Mouse (Mus musculus) lung, postnatal 0 days (tissue): ENCODE measurements around the gene Syt13. TPM values are rescaled to one million over a fixed set of nuclear protein-coding genes. Genes with fewer than 3 reads are reported as not detected.

Source experiments
- ATAC-seq: fragments of 200-750 bp; cut with Nextera tagmentation; 2 replicates; pipeline ENCODE4 v1.8.0; 2017; ENCODE audit warnings: moderate library complexity
- DNase-seq: peaks from one replicate; pipeline ENCODE4 v3.0.0-alpha.2; 2016; ENCODE audit warnings: low spot score
- H3K27ac ChIP-seq: fragments of 300-500 bp; sonication (generic); 2 replicates; pipeline ENCODE4 v1.5.1; 2014; ENCODE audit warnings: antibody characterized with exemption, mild to moderate bottlenecking, low read length, mixed read lengths
- H3K27me3 ChIP-seq: fragments of 300-500 bp; sonication (generic); replicated peaks from 2 replicates; pipeline ENCODE4 v1.6.1; 2014; ENCODE audit warnings: low read length, mixed read lengths; ENCODE audit not compliant: insufficient read depth
- H3K36me3 ChIP-seq: fragments of 300-500 bp; sonication (generic); 2 replicates; pipeline ENCODE4 v1.6.1; 2014; ENCODE audit warnings: low read length, mixed read lengths; ENCODE audit not compliant: insufficient read depth
- H3K4me1 ChIP-seq: fragments of 300-500 bp; sonication (generic); 2 replicates; pipeline ENCODE4 v1.6.1; 2014; ENCODE audit warnings: antibody characterized with exemption, low read depth, low read length, mixed read lengths; ENCODE audit not compliant: insufficient read depth
- H3K4me2 ChIP-seq: fragments of 300-500 bp; sonication (generic); replicated peaks from 2 replicates; pipeline ENCODE4 v1.6.1; 2014; ENCODE audit warnings: low read depth, mild to moderate bottlenecking, low read length, moderate library complexity, mixed read lengths
- H3K4me3 ChIP-seq: fragments of 300-500 bp; sonication (generic); 2 replicates; pipeline ENCODE4 v1.5.1; 2014; ENCODE audit warnings: low read depth, low read length
- H3K9ac ChIP-seq: fragments of 300-500 bp; sonication (generic); replicated peaks from 2 replicates; pipeline ENCODE4 v1.6.1; 2014; ENCODE audit warnings: low read depth, mild to moderate bottlenecking
- H3K9me3 ChIP-seq: fragments of 300-500 bp; sonication (generic); 2 replicates; pipeline ENCODE4 v1.6.1; 2016; ENCODE audit warnings: low read length, mixed read lengths
- CTCF ChIP-seq: IDR thresholded peaks from 2 replicates; pipeline ENCODE4 v1.5.1; 2016; ENCODE audit warnings: antibody characterized with exemption, mild to moderate bottlenecking
- EP300 ChIP-seq: IDR thresholded peaks from 2 replicates; pipeline ENCODE4 v1.6.1; 2016; ENCODE audit warnings: antibody characterized with exemption, mild to moderate bottlenecking, control low read depth
- WGBS: fragments of 180-500 bp; shearing (Covaris S2); extraction: QIAGEN DNeasy Blood & Tissue Kit; methylation state at CpG from one replicate; pipeline ENCODE4 v1.1.7; 2014; 5-methylcytosine and 5-hydroxymethylcytosine counted together
- polyA plus RNA-seq: library from polyadenylated mRNA; unstranded; fragments of >200 nt; fragmentation: Nextera tagmentation; extraction: Ambion mirVana; gene quantifications from 2 replicates; pipeline ENCODE4 v1.2.1, GENCODE M21; 2015

Syt13 gene
- polyA plus RNA-seq, 1 experiment from 2014 or later, result 0.24 TPM

GRCm38 (mm10) chr2:92903650-92904049, 11.2 kb upstream of the Syt13 start:
- DNase-seq (no peak), ATAC-seq (no peak)
- Histone ChIP-seq H3K9me3 (no peaks in the 10 kb centered on the region), H3K9ac (no peak overlapping the region), H3K27ac (no peak overlapping the region), H3K4me1 (no peaks in the 10 kb centered on the region), H3K27me3 (no peaks in the 10 kb centered on the region), H3K4me2 (no peak overlapping the region), H3K4me3 (no peak overlapping the region), H3K36me3 (no peaks in the 10 kb centered on the region)
- TF ChIP-seq EP300, result no peak
- no peak for TF ChIP-seq CTCF
- WGBS, result 72% methylated on average over 13 of the region's 13 CpGs

DNA sequence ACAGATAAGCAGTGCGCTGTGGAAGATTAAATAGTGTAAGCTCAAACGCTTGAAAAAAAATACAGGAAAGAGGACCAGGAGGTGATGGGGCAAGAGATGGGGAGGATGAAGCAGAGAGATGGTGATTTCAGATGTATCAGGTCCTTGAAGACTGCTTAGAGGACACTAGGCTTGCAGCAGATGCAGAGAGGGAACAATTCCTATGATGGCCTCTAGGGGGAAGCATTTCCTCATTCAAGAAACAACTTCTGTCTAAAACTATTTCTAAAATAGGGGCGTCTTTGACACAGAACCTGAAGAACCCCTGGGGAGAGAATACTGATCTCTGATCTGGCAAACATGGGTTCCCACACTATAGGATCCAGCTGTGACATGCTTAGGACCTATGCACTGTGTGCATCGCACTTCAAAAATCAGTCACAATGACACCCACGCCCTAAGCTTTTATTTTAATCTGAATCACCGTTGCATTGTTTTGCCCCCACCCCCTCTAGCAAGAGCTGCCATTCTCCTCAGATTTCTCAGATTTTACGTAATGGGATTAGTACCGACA, 10.5 kb upstream of the Syt13 start:
- DNase-seq, result peak; percentile 71
- no peak for ATAC-seq
- TF ChIP-seq CTCF, result peak; percentile 86
- TF ChIP-seq EP300, result no peak

DNA sequence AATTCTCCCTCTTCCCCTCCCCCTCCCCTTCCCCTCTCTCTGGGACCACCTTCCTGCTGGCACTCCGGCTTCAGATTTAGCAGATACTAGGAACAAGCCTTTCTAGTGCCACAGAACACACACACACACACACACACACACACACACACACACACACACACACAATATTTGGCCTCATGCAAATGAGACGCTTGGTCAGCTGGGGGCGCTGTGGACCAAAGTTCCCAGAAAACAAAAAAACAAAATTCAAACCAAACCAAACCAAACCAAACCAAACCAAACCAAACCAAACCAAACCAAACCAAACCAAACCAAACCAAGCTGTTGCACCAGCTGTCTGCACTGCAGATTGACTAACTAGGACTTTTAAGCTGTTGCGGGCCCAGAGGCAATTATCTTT, 4.5 kb upstream of the Syt13 start:
- ATAC-seq (no peak), DNase-seq (no peak)
- TF ChIP-seq CTCF (peak; percentile 65), EP300 (no peak)
- Histone ChIP-seq H3K27ac (no peak overlapping the region), H3K9me3 (no peaks in the 10 kb centered on the region), H3K27me3 (peaks cover 15% of the 10 kb centered on the region; the same call in 1 of the 2 replicates), H3K9ac (no peak overlapping the region), H3K4me2 (no peak overlapping the region), H3K4me3 (no peak overlapping the region), H3K4me1 (peaks cover 4% of the 10 kb centered on the region; the same call in 1 of the 2 replicates), H3K36me3 (no peaks in the 10 kb centered on the region)
- WGBS, result 50% methylated on average over 4 of the region's 4 CpGs

More for the DNA sequence above, 10.5 kb upstream of the Syt13 start:
- Histone ChIP-seq H3K4me3 (no peak overlapping the region), H3K9me3 (no peaks in the 10 kb centered on the region), H3K9ac (no peak overlapping the region), H3K4me1 (no peaks in the 10 kb centered on the region), H3K4me2 (no peak overlapping the region), H3K27me3 (no peaks in the 10 kb centered on the region), H3K36me3 (no peaks in the 10 kb centered on the region), H3K27ac (no peak overlapping the region)
- WGBS, result 25% methylated on average over 8 of the region's 8 CpGs

- no peaks in the 10 kb centered on the region for H3K36me3 ChIP-seq
- no peak for DNase-seq
- H3K9ac ChIP-seq, result no peak overlapping the region
- TF ChIP-seq EP300 (no peak), CTCF (no peak)
- H3K27ac ChIP-seq, result no peak overlapping the region
- H3K4me1 ChIP-seq, result peaks cover 4% of the 10 kb centered on the region; the same call in 1 of the 2 replicates
- ATAC-seq, result no peak
- peaks cover 19% of the 10 kb centered on the region; the same call in 1 of the 2 replicates for H3K27me3 ChIP-seq
- no peaks in the 10 kb centered on the region for H3K9me3 ChIP-seq
- H3K4me2 ChIP-seq, result no peak overlapping the region
- H3K4me3 ChIP-seq, result no peak overlapping the region
These were observed 2.6 kb upstream of the Syt13 start for GRCm38 (mm10) chr2:92912312-92912711.

GRCm38 (mm10) chr2:92913295-92913694, 1.6 kb upstream of the Syt13 start:
- DNase-seq, result no peak
- Histone ChIP-seq H3K27ac (no peak overlapping the region), H3K9me3 (no peaks in the 10 kb centered on the region), H3K4me2 (no peak overlapping the region), H3K36me3 (no peaks in the 10 kb centered on the region), H3K4me1 (peaks cover 4% of the 10 kb centered on the region; the same call in 1 of the 2 replicates), H3K9ac (no peak overlapping the region), H3K4me3 (no peak overlapping the region), H3K27me3 (peaks cover 19% of the 10 kb centered on the region; the same call in 1 of the 2 replicates)
- 19% methylated on average over 9 of the region's 9 CpGs for WGBS
- no peak for ATAC-seq
- TF ChIP-seq EP300 (no peak), CTCF (no peak)

- H3K4me3 ChIP-seq, result 0 out of 2 replicates have a peak overlapping the region, but pooled peaks have one; percentile 2
- no peak for ATAC-seq
- no peak for DNase-seq
- H3K9ac ChIP-seq, result no peak overlapping the region
- H3K9me3 ChIP-seq, result no peaks in the 10 kb centered on the region
- peak overlapping the region; percentile 52; the same call in 1 of the 2 replicates for H3K4me2 ChIP-seq
- WGBS, result 20% methylated on average over 6 of the region's 10 CpGs
- no peak for TF ChIP-seq EP300
- TF ChIP-seq CTCF, result no peak
- H3K27me3 ChIP-seq, result peaks cover 19% of the 10 kb centered on the region; the same call in 1 of the 2 replicates
- H3K36me3 ChIP-seq, result no peaks in the 10 kb centered on the region
- H3K4me1 ChIP-seq, result peaks cover 4% of the 10 kb centered on the region; the same call in 1 of the 2 replicates
- no peak overlapping the region for H3K27ac ChIP-seq
These were observed 1.0 kb downstream of the Syt13 start for GRCm38 (mm10) chr2:92915659-92916631.
